Mouse (Mus musculus) frontal cortex, adult (tissue): ENCODE data around the gene Prim2.

Source experiments
- ATAC-seq: cut with Nextera tagmentation; 2 replicates; pipeline ENCODE4 v1.9.2; 2017; ENCODE audit warnings: mild to moderate bottlenecking, moderate library complexity, mixed read lengths; ENCODE audit not compliant: low TSS enrichment

The Prim2 gene

DNA sequence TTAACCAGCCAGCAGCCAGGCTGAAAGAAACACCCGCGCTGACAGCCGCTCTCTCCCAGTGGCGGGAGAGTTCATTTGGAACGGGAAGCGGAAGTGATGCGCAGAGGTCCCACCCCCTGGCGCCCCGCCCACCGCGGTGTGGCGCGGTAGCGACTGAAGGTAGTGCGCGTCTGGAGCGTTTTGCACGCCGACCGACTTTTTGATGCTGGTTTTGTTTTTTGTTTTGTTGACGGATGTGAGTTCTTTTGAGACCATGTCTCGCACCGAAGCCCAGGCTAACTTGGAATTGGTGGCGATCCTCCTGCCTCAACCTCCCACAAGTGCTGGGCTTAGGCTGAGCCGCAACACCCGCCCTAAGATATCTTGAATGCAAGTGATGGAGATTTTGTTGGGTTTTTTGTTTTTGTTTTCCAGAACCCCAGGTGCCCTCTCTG lies at the start of gene Prim2:
Gene Prim2 (minus strand): TSS at position 88 of the 434 bp plus-strand sequence.
- ATAC-seq: peak; percentile 86

DNA sequence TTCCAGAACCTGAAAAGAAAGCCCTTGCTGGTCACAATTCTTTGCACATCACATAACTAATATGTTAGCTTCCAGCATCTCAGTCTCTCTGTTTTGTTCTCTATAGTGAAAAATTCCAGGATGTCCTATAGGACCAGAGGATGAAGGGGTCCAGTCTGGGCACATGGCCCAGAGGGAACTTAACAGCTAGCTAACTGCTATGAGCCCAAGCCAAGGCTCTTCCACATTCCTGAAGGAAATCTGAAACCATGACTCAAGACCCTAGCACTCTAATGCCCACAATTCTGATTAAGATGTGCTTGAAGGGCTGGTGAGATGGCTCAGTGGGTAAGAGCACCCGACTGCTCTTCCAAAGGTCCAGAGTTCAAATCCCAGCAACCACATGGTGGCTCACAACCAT lies 48.0 kb upstream of the Prim2 start:
- ATAC-seq: no peak

DNA sequence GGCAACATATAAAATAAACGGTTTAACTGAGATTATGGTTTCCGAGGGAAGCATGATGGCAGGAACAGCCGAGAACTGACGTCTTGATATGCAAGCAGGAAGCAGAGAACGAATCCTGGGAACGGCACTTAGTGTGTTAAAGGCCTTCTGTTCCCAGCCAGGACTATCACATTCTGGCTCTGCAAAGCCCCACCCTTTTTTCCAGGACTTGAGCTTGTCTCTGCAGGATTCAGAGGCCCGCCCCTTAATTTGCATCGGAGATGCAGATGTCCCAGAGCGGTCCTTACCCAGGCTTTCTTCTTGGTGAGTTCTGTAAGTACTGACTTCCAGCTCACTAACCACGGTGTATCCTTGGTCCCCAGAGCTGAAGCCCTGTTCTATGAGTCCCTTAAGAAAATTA lies 45.2 kb upstream of the Prim2 start:
- no peak for ATAC-seq

DNA sequence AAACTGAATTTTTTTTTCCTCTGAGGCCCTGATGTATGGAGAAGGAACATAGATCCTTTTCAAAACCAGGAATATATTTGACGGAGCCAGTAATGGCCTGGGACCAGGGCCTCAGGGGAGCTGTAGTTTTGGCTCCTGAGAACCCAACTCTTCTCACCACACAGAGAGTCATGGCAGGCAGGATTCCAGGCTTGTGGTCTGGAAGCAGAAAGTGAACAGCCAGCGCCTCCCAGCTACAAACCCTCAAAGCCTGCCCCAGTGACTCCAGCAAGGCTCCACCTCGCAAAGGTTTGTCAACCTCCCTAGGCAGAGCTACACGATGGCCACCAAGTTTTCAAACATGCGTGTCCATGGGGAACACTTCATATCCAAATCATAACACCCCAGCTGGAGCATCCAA lies 42.4 kb upstream of the Prim2 start:
- ATAC-seq: no peak

- no peak for ATAC-seq
Observed at GRCm38 (mm10) chr1:33709615-33710014, 40.0 kb upstream of the Prim2 start.

DNA sequence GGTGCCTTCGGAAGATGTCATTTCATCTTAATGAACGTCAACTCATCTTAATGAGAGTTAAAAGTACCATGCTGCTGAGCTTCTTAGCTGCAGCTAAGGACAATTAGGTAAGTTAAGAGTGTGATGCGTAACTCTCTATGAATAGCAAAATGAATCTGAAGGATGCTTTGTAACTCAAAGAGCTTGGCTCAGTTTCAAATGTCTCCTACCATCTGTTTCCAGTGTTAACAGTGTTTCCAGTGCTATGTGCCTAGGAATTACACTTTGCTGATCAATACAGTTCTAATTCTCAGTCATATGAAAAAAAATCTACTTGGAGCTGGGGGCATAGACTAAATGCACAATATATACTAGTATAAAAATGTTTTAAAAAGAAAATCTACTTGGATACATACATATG lies 31.6 kb upstream of the Prim2 start:
- peak; percentile 62; the same call in 1 of the 2 replicates for ATAC-seq

GRCm38 (mm10) chr1:33696016-33696415 lies 26.4 kb upstream of the Prim2 start:
- ATAC-seq: no peak

GRCm38 (mm10) chr1:33693893-33694292 lies 24.3 kb upstream of the Prim2 start:
- peak; percentile 77; the same call in 1 of the 2 replicates for ATAC-seq

DNA sequence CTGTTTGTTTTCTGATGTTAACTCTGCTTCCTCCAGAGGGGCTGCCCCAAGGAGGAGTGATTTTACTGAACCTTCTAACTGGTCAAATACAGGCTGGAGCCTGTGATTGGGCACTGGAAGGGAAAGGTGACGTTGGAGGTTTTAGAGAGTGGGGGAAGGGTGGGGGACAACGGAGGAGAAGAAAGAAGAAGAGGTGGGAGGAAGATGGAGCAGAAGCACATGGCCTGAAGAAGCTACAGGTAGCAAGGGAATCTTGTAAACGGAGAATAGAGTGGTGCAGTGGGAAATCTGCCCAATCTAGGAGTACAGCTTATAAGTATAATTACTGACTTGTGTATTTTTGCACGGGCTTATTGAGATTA lies 20.5 kb upstream of the Prim2 start:
- no peak for ATAC-seq

GRCm38 (mm10) chr1:33689446-33690086 lies 20.0 kb upstream of the Prim2 start:
- ATAC-seq: no peak

GRCm38 (mm10) chr1:33688810-33689209 lies 19.2 kb upstream of the Prim2 start:
- ATAC-seq: no peak

- ATAC-seq: peak; percentile 84
Observed at GRCm38 (mm10) chr1:33684459-33684858, 14.9 kb upstream of the Prim2 start.

- no peak for ATAC-seq
Observed at GRCm38 (mm10) chr1:33680890-33681289, 11.3 kb upstream of the Prim2 start.

DNA sequence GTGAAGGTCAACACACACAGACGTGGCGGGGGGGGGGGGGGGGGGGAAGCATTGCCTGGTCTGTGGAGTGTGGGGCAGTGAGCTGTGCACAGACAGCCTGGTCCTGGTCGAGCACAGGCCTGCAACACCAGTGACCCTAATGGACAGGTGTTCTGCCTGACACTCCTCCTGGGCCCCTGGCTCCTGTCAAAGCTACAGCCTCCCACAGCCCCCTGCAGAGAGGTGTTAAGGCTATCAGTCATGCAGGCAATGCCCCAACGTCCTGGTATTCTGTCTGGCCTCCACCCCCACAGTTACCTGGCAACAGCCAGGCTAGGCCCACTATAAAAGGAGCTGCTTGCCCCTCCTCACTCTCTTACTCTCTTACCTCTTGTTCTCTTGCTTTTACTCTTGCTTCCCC lies 10.8 kb upstream of the Prim2 start:
- ATAC-seq: no peak

DNA sequence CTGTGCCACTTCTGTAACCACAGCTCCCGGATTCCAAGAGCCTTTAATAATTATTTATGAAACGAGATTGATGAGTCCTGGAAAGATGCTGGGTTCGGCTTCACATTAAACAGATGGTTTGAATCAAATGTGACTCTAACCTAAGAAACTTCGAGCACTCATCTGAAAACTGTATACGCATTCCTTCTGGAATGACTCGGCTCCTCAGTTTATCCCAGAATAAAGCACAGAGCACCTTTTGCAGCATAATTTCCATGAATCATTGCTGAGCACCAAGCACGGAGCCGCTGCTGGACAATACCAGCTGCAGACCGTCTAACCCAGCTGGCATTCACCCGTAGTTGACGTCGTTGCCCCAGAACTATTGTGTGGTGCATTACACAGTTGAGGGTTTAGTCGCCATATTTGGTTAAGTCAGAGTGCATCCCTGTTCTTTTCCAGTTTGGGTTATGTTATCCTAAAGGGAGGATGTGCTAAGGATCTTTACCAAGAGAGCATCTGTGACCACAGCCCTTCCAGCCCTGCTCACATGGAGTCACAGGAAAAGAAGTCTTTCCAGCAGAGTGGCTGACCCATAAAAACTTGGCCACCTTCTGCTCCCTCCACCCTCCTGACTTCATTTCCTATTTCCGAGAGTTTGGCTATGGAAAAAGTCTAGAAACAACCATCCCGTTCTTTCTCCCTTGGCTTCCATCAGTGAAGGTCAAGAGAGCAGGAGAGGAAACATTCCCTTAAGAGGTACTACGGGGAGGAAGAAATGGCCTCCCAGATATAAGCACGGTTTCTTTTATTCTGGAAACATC lies 3.8 kb upstream of the Prim2 start:
- ATAC-seq: no peak

DNA sequence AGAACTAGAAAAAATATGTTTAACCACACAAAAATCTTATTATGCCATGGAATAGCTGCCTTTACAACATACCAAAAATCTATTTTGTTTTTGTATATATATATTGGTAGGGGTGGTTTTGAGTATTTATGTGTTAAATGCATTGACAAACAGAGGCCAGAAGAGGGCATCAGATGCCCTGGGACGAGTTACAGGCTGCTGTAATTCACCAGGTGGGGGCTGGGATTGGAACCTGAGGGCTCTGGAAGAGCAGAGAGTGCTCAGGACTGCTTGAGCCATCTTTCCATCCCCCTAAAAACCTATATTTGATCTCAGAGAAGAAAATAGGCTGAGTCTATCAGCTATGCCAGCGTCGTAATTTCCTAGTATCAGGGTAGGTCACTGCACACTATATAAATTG lies 2.9 kb upstream of the Prim2 start:
- ATAC-seq: 0 out of 2 replicates have a peak, but pooled peaks have one; percentile 31

DNA sequence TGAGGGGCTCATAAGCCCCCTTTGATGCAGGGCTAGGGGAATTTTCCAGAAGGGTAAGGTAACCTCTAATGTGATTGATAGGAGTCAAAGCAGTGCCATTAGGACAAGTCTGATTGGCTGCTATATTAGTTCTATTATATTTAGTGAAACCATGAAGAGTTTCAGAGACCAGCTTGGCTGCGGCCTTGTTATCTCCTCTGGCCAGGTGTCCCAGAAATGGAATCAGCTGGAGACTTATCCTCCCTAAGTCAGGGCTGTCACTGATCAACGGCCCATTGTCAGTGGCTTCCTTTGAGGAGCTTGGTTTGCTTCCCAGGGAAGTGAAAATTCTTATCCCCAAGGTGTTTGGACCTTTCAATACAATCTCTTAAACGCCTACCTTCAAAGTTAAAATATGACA lies 2.5 kb upstream of the Prim2 start:
- ATAC-seq: no peak

DNA sequence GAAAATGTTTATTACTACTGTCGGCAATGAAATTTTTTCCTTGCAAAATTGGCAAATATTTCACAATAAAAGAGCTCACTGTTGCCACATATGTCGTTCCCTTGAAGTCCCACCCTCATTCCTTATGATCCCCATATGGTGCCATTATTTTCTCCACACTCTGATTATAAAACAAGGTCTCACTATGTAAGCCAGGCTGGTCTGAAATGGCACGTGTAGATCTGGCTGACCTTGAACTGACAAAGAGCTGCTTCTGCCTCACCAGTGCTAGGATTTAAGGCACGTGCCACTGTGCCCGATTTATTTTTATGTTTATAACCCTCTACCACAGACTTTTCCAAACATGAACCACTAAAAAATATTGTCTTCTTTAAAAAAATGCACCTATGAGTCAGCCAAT lies 1.8 kb upstream of the Prim2 start:
- ATAC-seq: no peak

- peak; percentile 89 for ATAC-seq
Observed at GRCm38 (mm10) chr1:33670164-33670616, 595 bp upstream of the Prim2 start.

- no peak for ATAC-seq
Observed at GRCm38 (mm10) chr1:33663605-33664117, 5.9 kb downstream of the Prim2 start.

- ATAC-seq: no peak; the same call in 1 of the 2 replicates
Observed at GRCm38 (mm10) chr1:33663163-33663562, 6.4 kb downstream of the Prim2 start.

DNA sequence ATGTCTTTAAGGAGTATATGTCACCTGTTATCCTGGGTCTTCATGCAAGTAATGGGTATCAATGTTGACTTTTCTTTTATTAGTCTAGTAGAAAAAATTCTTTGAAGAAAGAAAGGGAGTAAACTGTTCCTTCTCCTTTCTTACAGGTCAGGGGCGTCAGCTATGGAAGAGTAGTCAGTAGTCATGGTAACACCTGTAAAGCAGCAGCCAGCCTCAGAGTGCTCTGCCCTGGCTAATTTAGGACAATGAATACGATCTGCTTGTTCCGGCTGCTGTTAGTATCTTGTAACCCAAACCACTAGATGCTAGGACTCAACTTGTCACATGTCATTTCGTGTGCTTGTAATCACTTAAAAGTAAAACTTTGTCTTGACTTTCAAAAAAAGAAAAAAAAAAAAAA lies 11.3 kb downstream of the Prim2 start:
- ATAC-seq: no peak

GRCm38 (mm10) chr1:33657574-33658149 lies 11.9 kb downstream of the Prim2 start:
- peak; percentile 80 for ATAC-seq
